Mouse (Mus musculus): Measurements from ENCODE around the gene Rbbp8nl.

Rbbp8nl gene

DNA sequence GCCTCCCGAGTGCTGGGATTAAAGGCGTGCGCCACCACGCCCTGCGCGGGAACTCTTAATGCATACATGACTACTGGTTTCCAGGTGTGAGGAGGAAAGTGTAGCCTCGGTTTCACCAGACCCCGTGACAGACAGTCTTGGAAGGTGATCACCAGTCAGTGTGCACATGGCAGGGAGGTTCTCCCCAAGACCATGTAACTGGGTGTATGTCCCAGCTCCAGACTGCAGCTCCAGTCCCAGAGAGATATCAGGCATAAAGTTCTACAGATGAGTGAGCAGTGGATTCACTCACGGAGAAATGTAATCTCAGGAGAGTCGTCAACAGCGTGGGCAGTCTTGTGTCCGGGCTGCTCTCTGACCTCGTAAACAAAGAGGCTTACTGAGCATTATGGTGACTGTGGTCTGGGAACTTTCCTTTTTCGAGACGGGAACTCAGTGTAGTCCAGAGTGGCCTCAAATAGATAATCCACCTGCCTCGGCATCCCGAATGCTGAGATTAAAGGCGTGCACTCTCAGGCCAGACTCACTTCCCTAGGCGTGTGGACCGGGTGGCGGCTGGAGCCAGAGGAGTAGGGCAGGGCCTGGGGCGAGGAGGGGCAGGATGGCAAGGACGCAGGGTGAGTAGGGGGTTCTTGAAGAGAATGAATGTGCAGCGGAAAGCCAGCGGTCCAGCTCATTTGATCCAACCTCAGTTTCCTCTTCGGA lies 33.2 kb downstream of the Rbbp8nl start:
- DNase-seq, result no peak

DNA sequence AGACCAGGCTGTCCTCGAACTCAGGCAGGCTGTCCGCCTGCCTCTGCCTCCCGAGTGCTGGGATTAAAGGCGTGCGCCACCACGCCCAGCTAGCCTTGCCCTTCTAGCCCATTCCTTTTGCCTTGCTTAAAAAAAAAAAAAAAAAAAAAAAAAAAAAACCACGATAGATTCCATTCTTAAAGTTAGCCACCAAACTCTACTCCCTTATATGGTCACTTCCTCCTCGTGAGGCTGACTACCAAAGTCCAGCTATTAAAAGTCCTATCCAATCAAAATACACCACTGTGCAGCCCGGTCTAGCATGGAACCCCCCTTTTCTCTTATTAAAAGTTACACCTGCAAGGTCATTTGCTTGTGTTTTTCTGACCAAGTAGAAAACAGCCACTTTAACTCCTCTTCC lies 34.0 kb downstream of the Rbbp8nl start:
- no peak for DNase-seq

- DNase-seq, result no peak
Observed at GRCm38 (mm10) chr2:180254436-180255209, 35.1 kb downstream of the Rbbp8nl start.

DNA sequence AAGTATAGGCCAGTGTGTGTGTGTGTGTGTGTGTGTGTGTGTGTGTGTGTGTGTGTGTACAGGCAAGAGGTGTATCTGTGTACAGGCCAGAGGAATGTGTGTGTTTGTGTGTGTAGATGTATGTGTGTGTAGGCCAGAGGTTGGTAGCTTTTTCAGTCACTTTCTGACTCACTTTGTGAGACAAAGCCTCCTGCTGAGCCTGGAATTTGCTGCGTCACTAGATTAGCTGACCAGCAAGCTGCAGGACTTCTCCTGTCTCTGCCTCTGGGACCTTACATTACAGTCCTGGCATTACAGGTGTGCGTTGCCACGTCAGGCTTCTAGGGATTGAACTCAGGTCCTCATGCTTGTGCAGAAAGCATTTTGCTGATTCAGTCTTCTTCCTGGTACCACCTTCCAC lies 37.8 kb downstream of the Rbbp8nl start:
- DNase-seq, result no peak

GRCm38 (mm10) chr2:180250930-180251611 lies 38.6 kb downstream of the Rbbp8nl start:
- peak; percentile 83 for DNase-seq

DNA sequence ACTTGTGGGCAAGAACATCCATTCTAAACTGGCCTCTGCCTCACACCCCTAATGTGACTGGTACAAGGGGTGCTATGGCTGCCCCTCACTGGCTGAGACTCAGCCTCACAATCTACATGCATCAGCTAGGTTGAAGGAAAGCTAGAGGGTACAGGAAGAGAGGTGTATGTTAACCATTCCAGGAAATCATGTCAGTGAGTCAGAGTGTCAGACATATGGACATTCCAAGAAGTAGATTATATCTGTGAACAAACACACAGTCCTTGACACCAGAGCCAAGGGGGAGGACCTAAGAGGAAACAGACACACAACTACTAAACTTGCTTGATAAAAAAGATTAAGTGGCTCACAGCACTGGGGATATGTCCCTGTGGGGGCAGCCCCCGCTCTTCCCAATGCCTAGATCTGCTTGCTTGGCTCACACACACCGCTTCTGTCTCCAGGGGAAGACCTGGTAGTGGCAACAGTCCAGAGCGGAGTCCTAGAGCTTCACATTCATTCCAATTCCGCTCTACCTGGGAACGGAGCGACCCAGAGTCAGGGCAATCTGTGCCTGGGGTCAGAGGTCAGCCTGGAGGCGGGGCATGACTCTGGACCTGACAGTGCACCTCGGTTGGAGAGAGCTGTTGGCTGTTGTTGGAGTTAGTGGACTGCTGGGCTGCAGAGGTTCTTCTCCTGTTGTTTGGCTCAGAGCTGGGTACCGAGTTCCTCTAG lies 40.6 kb downstream of the Rbbp8nl start:
- DNase-seq, result no peak

GRCm38 (mm10) chr2:180247916-180248315 lies 41.8 kb downstream of the Rbbp8nl start:
- DNase-seq, result no peak

DNA sequence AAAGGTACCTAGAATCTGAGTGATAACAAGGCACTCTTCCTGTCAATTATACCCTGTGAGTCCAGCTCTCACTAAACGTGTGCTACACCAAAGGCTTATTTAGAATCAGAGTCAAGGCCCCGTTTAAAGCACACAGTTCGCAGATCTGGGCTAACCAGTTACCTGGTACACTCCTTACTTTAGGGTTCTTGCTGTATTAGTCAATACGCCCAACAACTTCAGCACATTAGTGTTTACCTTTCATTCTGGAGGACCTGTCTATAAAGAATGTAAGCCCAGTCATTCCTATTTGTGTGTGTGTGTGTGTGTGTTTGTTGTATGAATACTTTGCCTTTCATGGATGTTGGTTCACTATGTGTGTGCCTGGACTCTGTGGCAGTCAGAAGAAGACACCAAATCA lies 46.6 kb downstream of the Rbbp8nl start:
- no peak for DNase-seq

DNA sequence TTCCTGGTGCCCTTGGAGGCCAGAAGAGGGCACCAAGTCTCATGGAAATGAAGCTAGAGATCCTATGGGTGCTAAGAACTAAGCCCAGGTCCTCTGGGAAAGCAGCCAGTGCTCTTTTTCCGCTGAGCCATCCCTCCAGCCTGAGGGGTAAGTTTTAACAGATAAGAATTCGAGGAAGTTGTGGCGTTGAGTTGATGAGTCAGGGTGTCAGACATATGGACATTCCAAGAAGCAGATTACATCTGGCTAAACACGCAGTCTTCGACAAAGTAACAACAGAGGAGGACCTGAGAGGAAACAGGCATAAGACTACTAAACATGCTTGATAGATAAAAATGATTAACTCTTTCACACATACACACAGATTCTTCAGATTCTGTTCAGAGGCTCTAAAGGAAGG lies 51.1 kb downstream of the Rbbp8nl start:
- DNase-seq, result no peak

DNA sequence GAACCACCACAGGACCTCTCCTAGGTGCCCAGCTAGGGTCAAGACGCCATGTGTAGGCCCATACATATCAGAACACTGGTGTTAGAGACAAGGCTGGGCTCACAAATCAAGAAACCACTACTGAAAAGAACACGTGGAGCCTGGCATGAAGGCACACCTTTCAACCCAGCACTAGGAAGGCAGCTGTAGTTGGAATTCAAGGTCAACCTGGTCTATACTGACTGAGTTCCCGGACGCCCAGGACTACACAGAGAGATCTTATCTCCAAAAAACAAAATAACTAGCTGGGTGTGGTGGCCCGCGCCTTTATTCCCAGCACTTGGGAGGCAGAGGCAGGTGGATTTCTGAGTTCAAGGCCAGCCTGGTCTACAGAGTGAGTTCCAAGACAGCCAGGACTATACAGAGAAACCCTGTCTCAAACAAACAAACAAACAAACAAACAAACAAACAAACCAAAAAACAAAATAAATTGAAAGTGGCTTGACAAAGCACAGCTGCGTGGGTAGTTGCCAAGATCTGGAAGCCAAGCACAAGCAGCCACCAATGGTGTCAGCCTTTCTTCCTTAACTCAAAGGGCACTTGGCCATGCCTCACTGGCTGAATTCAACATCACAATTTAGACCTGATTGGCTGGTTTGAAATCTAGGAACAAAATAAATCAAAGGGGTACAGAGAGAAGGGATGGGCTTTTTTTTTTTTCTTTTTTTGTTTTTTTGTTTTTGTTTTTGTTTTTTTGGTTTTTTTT lies 51.9 kb downstream of the Rbbp8nl start:
- DNase-seq, result no peak

- no peak for DNase-seq
Observed at GRCm38 (mm10) chr2:180236930-180237329, 52.7 kb downstream of the Rbbp8nl start.

DNA sequence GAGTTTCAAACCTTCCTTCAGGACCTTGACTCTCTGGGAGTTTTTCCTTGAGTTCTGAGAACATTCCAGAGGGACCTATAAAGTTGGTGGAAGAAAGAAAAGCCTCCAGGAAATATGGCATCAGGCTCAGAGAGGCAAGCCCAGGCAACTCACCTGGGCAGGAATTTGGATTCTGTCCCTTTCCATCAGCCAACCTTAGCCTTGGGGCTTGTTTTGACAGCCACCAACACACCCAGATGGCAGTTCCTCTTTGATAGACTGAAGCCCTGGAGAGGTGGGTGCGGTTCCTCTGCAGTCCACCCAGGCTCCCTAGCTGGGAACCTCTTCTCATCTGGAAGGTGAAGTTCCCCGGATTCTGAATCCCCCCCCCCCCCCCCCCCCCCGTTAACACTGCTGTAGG lies 53.2 kb downstream of the Rbbp8nl start:
- DNase-seq, result no peak

- DNase-seq, result no peak
Observed at GRCm38 (mm10) chr2:180235788-180236187, 53.9 kb downstream of the Rbbp8nl start.

DNA sequence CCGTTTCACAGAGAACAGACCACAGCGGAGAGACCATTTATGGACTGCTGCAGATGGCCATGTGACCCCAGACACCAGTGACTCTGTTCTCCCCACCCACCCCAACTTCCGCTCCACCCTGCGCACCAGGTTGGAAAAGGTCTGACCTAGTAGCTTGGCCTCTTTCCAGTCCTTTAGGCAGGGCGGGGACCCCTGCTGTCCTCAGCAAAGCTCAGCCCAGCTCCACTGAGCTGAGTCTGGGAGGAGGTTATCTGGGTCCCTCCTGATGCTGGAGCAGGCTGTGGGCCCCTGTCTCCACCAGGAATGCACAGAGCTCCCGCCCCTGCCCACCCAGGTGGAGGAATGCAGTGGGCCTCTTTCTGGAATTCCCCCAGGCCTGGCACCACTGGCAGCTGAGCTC lies 54.7 kb downstream of the Rbbp8nl start:
- no peak for DNase-seq

GRCm38 (mm10) chr2:180234353-180234752 lies 55.3 kb downstream of the Rbbp8nl start:
- no peak for DNase-seq

- no peak for DNase-seq
Observed at GRCm38 (mm10) chr2:180233101-180233904, 56.4 kb downstream of the Rbbp8nl start.

DNA sequence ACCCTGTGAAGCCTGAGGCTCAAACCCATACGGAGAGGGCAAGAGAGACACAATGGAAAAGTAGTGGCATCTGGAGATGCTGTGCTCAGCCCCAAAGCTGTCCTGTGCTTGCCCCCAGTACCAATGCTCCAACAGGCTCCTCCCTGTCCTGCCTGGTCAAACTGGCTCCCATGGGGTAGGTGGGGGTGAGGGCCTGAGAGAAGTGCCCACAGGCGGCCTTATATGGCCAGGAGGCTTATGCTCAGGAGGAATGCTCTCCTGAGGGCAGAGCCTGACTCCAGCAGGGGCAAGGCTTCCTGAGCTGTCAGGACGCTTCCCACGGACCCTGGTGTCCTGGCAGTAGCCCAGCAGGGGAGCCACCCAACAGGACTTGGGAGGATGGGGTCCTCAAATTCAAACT lies 59.2 kb downstream of the Rbbp8nl start:
- DNase-seq, result no peak

DNA sequence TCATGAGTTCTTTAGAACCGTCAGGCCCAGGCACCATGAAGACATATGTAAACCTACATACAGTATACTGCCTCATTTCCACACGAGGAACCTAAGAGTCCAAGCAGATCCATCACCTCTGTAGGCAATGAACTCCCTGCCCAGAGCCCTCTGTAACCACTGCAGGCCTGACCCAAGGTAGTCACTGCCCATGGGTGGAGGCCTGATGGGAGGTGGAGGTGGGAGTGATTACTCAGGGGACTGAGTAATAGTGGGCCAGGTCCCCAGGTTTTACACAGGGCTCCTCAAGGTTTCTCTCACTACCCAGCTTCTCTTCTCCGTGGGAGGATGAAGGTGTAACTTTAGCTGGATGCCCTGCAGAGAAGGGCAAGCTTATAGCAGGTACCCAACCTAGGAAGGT lies 60.5 kb downstream of the Rbbp8nl start:
- no peak for DNase-seq

- DNase-seq, result no peak
Observed at GRCm38 (mm10) chr2:180228592-180228991, 61.1 kb downstream of the Rbbp8nl start.

DNA sequence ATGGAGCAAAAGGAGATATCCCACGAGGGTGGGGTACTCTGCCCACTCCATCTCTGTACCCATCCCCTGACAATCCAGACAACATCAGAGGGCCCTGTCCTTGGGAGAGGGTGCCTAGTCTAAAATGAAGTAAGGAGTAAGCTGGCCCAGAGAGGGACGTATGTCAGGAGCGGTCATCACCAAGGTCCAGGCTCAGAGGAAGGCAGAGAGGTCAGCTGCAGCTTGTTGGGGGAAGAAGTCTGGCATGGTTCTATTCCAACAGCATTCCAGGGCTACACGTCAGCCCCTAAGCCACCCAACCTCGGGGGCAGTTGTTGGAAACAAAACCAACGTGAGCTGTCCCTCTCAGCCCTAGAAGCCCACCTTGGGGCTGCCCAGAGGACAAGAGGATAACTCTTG lies 61.6 kb downstream of the Rbbp8nl start:
- DNase-seq, result no peak

All from cerebellum, adult 8-10 months (tissue).